Mouse (Mus musculus) stomach, postnatal 0 days (tissue): ENCODE measurements around the gene Arid4b.

Source experiments
- CTCF ChIP-seq: IDR thresholded peaks from 2 replicates; pipeline ENCODE4 v1.5.1; 2016; ENCODE audit warnings: antibody characterized with exemption, low read depth, mild to moderate bottlenecking, moderate library complexity
- EP300 ChIP-seq: optimal IDR thresholded peaks from 2 replicates; pipeline ENCODE3; 2016; ENCODE audit warnings: antibody characterized with exemption

DNA sequence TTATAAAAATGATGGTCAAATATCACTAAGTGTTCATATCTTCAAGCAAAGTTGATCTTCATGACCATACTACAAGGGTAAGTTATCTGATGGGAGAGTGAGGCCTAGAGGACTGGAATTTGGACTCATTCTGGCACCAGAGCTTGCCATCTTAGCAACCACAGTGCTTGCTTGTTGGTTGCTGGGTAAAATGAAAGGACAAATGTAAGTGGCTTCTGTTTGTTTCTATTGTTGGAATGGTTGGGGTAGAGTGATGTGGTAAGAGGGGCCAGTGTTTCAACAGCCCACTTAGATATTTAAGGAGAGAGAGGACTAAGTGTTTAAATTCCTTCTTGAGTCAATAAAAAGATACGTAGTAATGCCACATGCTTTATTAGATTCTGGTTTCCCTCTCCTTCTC, 25.6 kb downstream of the Arid4b start:
- no peak for TF ChIP-seq CTCF
- TF ChIP-seq EP300: no peak
